24 mouse cellular contexts compared by ENCODE assay signal in genomic region chr10:56982526-56983190, GRCm38 (mm10).
DNase-seq lines count a peak whose midpoint lies in the region; ATAC-seq and TF ChIP-seq lines count a peak whose summit lies in the region.
"Had no signal": no experiment of that assay in that cellular context is flagged by ENCODE, and none has a peak within 500 bp of the region (broad histone marks: within the 10 kb centered on the region; RNA-seq: fewer than 3 reads in every experiment).

No protein-coding gene starts in this region.

- no peak overlapping the region for H3K9ac ChIP-seq in forebrain, embryonic 15.5 days (replicated peaks)
- H3K9ac ChIP-seq: hindbrain, embryonic 12.5 days; intestine, embryonic 15.5 days had no signal

- peaks cover 11% of the 10 kb centered on the region for H3K4me1 ChIP-seq in forebrain, embryonic 15.5 days
- peaks cover 27% of the 10 kb centered on the region for H3K4me1 ChIP-seq in forebrain, embryonic 10.5 days
- H3K4me1 ChIP-seq: hindbrain, embryonic 12.5 days; intestine, embryonic 15.5 days had no signal

- H3K9me3 ChIP-seq in forebrain, embryonic 15.5 days = no peaks in the 10 kb centered on the region
- no peaks in the 10 kb centered on the region for H3K9me3 ChIP-seq in forebrain, embryonic 10.5 days
- H3K9me3 ChIP-seq: G1E; heart, embryonic 10.5 days; hindbrain, embryonic 12.5 days; intestine, embryonic 15.5 days had no signal

- TF ChIP-seq CTCF in layer of hippocampus, adult 2 months (conservative IDR thresholded peaks at IDR 0.05) = no peak

- H3K27ac ChIP-seq in forebrain, embryonic 15.5 days (replicated peaks) = 0 out of 2 replicates have a peak overlapping the region, but pooled peaks have one; percentile 50
- no peak overlapping the region for H3K27ac ChIP-seq in forebrain, embryonic 10.5 days
- peak overlapping the region; percentile 54 for H3K27ac ChIP-seq in layer of hippocampus, adult 2 months
- H3K27ac ChIP-seq: gastrocnemius, adult 2 months; heart, embryonic 10.5 days; hindbrain, embryonic 12.5 days; intestine, embryonic 15.5 days had no signal

- H3K4me2 ChIP-seq in forebrain, embryonic 15.5 days (replicated peaks) = 0 out of 2 replicates have a peak overlapping the region, but pooled peaks have one; percentile 5
- H3K4me2 ChIP-seq: hindbrain, embryonic 12.5 days; intestine, embryonic 15.5 days had no signal

- no peak overlapping the region for H3K4me3 ChIP-seq in forebrain, embryonic 15.5 days
- H3K4me3 ChIP-seq in forebrain, embryonic 10.5 days = no peak overlapping the region
- no peak overlapping the region for H3K4me3 ChIP-seq in layer of hippocampus, adult 2 months
- H3K4me3 ChIP-seq: gastrocnemius, adult 2 months; heart, embryonic 10.5 days; hindbrain, embryonic 12.5 days; intestine, embryonic 15.5 days had no signal

- no peaks in the 10 kb centered on the region for H3K36me3 ChIP-seq in forebrain, embryonic 15.5 days
- H3K36me3 ChIP-seq in forebrain, embryonic 10.5 days (replicated peaks) = no peaks in the 10 kb centered on the region
- H3K36me3 ChIP-seq: G1E; heart, embryonic 10.5 days; hindbrain, embryonic 12.5 days; intestine, embryonic 15.5 days had no signal

- peak; percentile 11 for DNase-seq in embryo, embryonic 10.5 days (ENCODE audit: low spot score)
- DNase-seq in embryo, embryonic 10 days (ENCODE audit: low spot score) = no peak
- no peak for DNase-seq in forebrain, embryonic 10.5 days (ENCODE audit: extremely low spot score, low spot score)
- DNase-seq in layer of hippocampus, adult 2 months (ENCODE audit: low spot score in 2 of 2) = no peak
- no peak for DNase-seq in layer of hippocampus, postnatal 36 days
- peak; percentile 22 for DNase-seq in telencephalon, adult 2 months (ENCODE audit: low read depth, low spot score)
- DNase-seq: adrenal gland, adult 8-10 months; adrenal gland, postnatal 36 days; B cell, adult 2 months; cerebellum, adult 11-12 months; cerebellum, adult 9-10 months; cerebellum, postnatal 25 days; gastrocnemius, adult 2 months; gastrocnemius, postnatal 25 days; heart, postnatal 10 days; heart, postnatal 4 days; kidney, adult 18-20 months had no signal

- H3K27me3 ChIP-seq in forebrain, embryonic 15.5 days = no peaks in the 10 kb centered on the region
- H3K27me3 ChIP-seq in forebrain, embryonic 10.5 days (ENCODE audit: poor library complexity, severe bottlenecking) = no peaks in the 10 kb centered on the region
- H3K27me3 ChIP-seq: hindbrain, embryonic 12.5 days; intestine, embryonic 15.5 days had no signal

- peak; percentile 81 for ATAC-seq in forebrain, embryonic 15.5 days (replicated peaks)
- no peak for ATAC-seq in megakaryocyte progenitor cell, adult 5-6 weeks (replicated peaks; ENCODE audit: poor library complexity)
- ATAC-seq: CD4-positive, CD25-positive, alpha-beta regulatory T cell, adult 4 months; intestine, embryonic 15.5 days had no signal

- 46% methylated on average over 8 of the region's 8 CpGs for WGBS in forebrain, embryonic 15.5 days
- 86% methylated on average over 8 of the region's 8 CpGs for WGBS in forebrain, embryonic 10.5 days

Comparison
In these comparisons a context has a peak if more than half of its experiments do, and no peak if none do; other contexts are left out.
1. DNase-seq: peak in embryo, embryonic 10.5 days (single experiment) and telencephalon, adult 2 months (single experiment); none in embryo, embryonic 10 days (single experiment), forebrain, embryonic 10.5 days (single experiment), layer of hippocampus, adult 2 months (0 of 2) and layer of hippocampus, postnatal 36 days (0 of 2).